Mouse (Mus musculus): ENCODE data around the gene Foxd1. TPM values are rescaled to one million over a fixed set of nuclear protein-coding genes. Genes with fewer than 3 reads are reported as not detected.

The Foxd1 gene
- 0.02 and 0.03 TPM in 2 replicates for polyA plus RNA-seq (2012; rRNA removed)

DNA sequence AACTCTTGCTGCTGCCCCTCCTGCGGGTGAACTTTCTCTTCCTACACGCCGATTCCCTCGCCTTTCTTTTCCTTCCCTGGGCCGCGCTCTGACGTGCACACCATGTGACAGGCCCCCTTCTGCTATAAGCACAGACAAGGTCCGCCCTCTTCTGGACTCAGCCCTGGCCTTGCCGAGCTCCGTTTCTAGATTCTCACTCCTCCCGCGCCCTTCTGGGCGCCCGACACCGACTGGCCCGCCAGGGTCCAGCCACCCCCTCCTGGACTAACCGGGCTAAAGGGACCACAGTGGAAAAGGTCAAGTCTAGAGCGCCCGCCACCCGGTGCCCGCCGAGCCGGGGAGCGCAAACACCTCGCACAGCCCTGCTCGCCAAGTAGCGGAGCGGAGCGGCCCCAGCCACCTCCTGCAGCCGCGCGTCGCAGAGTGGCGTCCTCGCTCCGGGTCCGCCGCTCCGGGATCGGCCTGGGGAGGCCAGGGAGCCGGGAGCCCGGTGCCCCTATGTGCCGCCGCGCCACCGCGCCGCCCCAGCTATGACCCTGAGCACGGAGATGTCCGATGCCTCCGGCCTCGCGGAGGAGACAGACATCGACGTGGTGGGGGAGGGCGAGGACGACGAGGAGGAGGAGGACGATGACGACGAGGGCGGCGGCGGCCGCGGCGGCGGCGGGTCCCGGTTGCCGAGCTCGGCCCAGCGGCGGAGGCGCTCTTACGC is at the start of gene Foxd1:
Gene Foxd1 (plus strand): TSS at position 153 of the 712 bp plus-strand sequence.

GRCm38 (mm10) chr13:98316480-98317245 is 37.4 kb upstream of the Foxd1 start, which contains the start of gene Btf3:
Gene Btf3, minus strand, starts transcription at chr13:98317006.

Other genes starting within 250 kb of the Foxd1 start
- gene Arhgef28, start 147.8 kb upstream of the Foxd1 start, polyA plus RNA-seq (2012; rRNA removed), result 14.4 and 15.5 TPM in 2 replicates
- gene Utp15, start 91.2 kb upstream of the Foxd1 start, polyA plus RNA-seq (2012; rRNA removed), result 2.4 and 2.5 TPM in 2 replicates
- 10.2 and 12.4 TPM in 2 replicates for gene Ankra2, start 91.2 kb upstream of the Foxd1 start, polyA plus RNA-seq (2012; rRNA removed)
- gene Gm21976, start 74.4 kb upstream of the Foxd1 start, polyA plus RNA-seq (2012; rRNA removed), result not detected in 2 replicates
- gene Btf3, start 37.2 kb upstream of the Foxd1 start, polyA plus RNA-seq (2012; rRNA removed), result 123 and 149 TPM in 2 replicates
- 0.95 and 1.2 TPM in 2 replicates for gene Gm10320, start 137.8 kb downstream of the Foxd1 start, polyA plus RNA-seq (2012; rRNA removed)

Data from colon, adult 2 months (tissue).